Mouse (Mus musculus): ENCODE results near the gene Srpk2.
A peak's percentile ranks its signal among the peaks of the same experiment; 100 is the strongest.
"Not testable (repeated sequence)": the region's sequence is repeated elsewhere in the genome, so short reads cannot be mapped to it uniquely, and the experiment has no call there.

Srpk2 gene

GRCm38 (mm10) chr5:23556007-23556770 lies 128.2 kb downstream of the Srpk2 start:
- no peak for DNase-seq

- DNase-seq: not testable (repeated sequence)
Measured at GRCm38 (mm10) chr5:23553338-23553737, 131.1 kb downstream of the Srpk2 start.

- DNase-seq: no peak
Measured at GRCm38 (mm10) chr5:23551687-23552086, 132.7 kb downstream of the Srpk2 start.

- DNase-seq: no peak
Measured at GRCm38 (mm10) chr5:23535692-23536091, 148.7 kb downstream of the Srpk2 start.

GRCm38 (mm10) chr5:23531541-23532096 lies 152.8 kb downstream of the Srpk2 start:
- DNase-seq: no peak

GRCm38 (mm10) chr5:23531100-23531499 lies 153.3 kb downstream of the Srpk2 start:
- no peak for DNase-seq

- DNase-seq: peak; percentile 68
Measured at GRCm38 (mm10) chr5:23524621-23525020, 159.8 kb downstream of the Srpk2 start.

- no peak for DNase-seq
Measured at GRCm38 (mm10) chr5:23523936-23524335, 160.5 kb downstream of the Srpk2 start.

- DNase-seq: no peak
Measured at GRCm38 (mm10) chr5:23521645-23522044, 162.8 kb downstream of the Srpk2 start.

GRCm38 (mm10) chr5:23519679-23520078 lies 164.7 kb downstream of the Srpk2 start:
- DNase-seq: no peak

GRCm38 (mm10) chr5:23518673-23519072 lies 165.7 kb downstream of the Srpk2 start:
- DNase-seq: no peak

- no peak for DNase-seq
Measured at GRCm38 (mm10) chr5:23517839-23518238, 166.6 kb downstream of the Srpk2 start.

GRCm38 (mm10) chr5:23516962-23517361 lies 167.5 kb downstream of the Srpk2 start:
- no peak for DNase-seq

GRCm38 (mm10) chr5:23515038-23515437 lies 169.4 kb downstream of the Srpk2 start:
- DNase-seq: no peak

GRCm38 (mm10) chr5:23513468-23513867 lies 170.9 kb downstream of the Srpk2 start:
- no peak for DNase-seq

GRCm38 (mm10) chr5:23512556-23512955 lies 171.9 kb downstream of the Srpk2 start:
- DNase-seq: no peak

GRCm38 (mm10) chr5:23511456-23511855 lies 173.0 kb downstream of the Srpk2 start:
- DNase-seq: no peak

GRCm38 (mm10) chr5:23508630-23509029 lies 175.8 kb downstream of the Srpk2 start:
- DNase-seq: no peak

GRCm38 (mm10) chr5:23507210-23507609 lies 177.2 kb downstream of the Srpk2 start:
- DNase-seq: no peak

GRCm38 (mm10) chr5:23505578-23505977 lies 178.8 kb downstream of the Srpk2 start:
- no peak for DNase-seq

- no peak for DNase-seq
Measured at GRCm38 (mm10) chr5:23502317-23502937, 182.0 kb downstream of the Srpk2 start.

GRCm38 (mm10) chr5:23501582-23502316 lies 182.7 kb downstream of the Srpk2 start:
- no peak for DNase-seq

GRCm38 (mm10) chr5:23500715-23501114 lies 183.7 kb downstream of the Srpk2 start:
- no peak for DNase-seq
